Mouse (Mus musculus): ENCODE measurements at regions not wholly inside any gene's neighbourhood (a gene's known extent, or its start where the extent isn't known, plus 50 kb on each side); places are given as distances from the start of the nearest gene placed in this dataset.

- TF ChIP-seq CTCF (IDR thresholded peaks at IDR 0.05; ENCODE audit: borderline replicate concordance, insufficient read depth, low read length) (no peak), POLR2A (IDR thresholded peaks at IDR 0.05; ENCODE audit: low read depth, low read length) (no peak)
Measured at GRCm38 (mm10) chr6:31263821-31264220, 134.7 kb upstream of the Mkln1 start.
